Mouse (Mus musculus): ENCODE measurements at regions not wholly inside any gene's neighbourhood (a gene's known extent, or its start where the extent isn't known, plus 50 kb on each side); places are given as distances from the start of the nearest gene placed in this dataset.

GRCm38 (mm10) chr3:80052879-80053278 is 168.5 kb downstream of the Fam198b start:
- Histone ChIP-seq H3K4me2 (ENCODE audit: low read depth, low read length) (no peak overlapping the region), H3K9ac (replicated peaks; ENCODE audit: low read length) (no peak overlapping the region), H3K27ac (replicated peaks; ENCODE audit: low read depth, low read length) (no peak overlapping the region), H3K36me3 (replicated peaks; ENCODE audit: control insufficient read depth, insufficient read depth, low read depth, low read length) (no peaks in the 10 kb centered on the region), H3K27me3 (ENCODE audit: control insufficient read depth, insufficient read depth, low read length) (no peaks in the 10 kb centered on the region), H3K4me3 (ENCODE audit: low read depth, low read length) (no peak overlapping the region), H3K4me1 (ENCODE audit: control insufficient read depth, insufficient read depth, low read length) (no peaks in the 10 kb centered on the region), H3K9me3 (replicated peaks; ENCODE audit: control insufficient read depth, low read length) (no peaks in the 10 kb centered on the region)
- ATAC-seq (replicated peaks; ENCODE audit: insufficient number of reproducible peaks, low FRiP score, low TSS enrichment, low read depth) (no peak), DNase-seq (ENCODE audit: low spot score) (no peak)
- 47% methylated on average over 3 of the region's 3 CpGs for WGBS

GRCm38 (mm10) chr3:80053435-80053834 is 169.1 kb downstream of the Fam198b start:
- Histone ChIP-seq H3K4me3 (ENCODE audit: low read depth, low read length) (no peak overlapping the region), H3K9me3 (replicated peaks; ENCODE audit: control insufficient read depth, low read length) (no peaks in the 10 kb centered on the region), H3K4me1 (ENCODE audit: control insufficient read depth, insufficient read depth, low read length) (no peaks in the 10 kb centered on the region), H3K9ac (replicated peaks; ENCODE audit: low read length) (no peak overlapping the region), H3K36me3 (replicated peaks; ENCODE audit: control insufficient read depth, insufficient read depth, low read depth, low read length) (no peaks in the 10 kb centered on the region), H3K4me2 (ENCODE audit: low read depth, low read length) (no peak overlapping the region), H3K27me3 (ENCODE audit: control insufficient read depth, insufficient read depth, low read length) (no peaks in the 10 kb centered on the region), H3K27ac (replicated peaks; ENCODE audit: low read depth, low read length) (no peak overlapping the region)
- 88% methylated on average over 2 of the region's 2 CpGs for WGBS
- ATAC-seq (replicated peaks; ENCODE audit: insufficient number of reproducible peaks, low FRiP score, low TSS enrichment, low read depth) (no peak), DNase-seq (ENCODE audit: low spot score) (no peak)

GRCm38 (mm10) chr3:80056636-80057350 is 172.5 kb downstream of the Fam198b start:
- Histone ChIP-seq H3K36me3 (replicated peaks; ENCODE audit: control insufficient read depth, insufficient read depth, low read depth, low read length) (no peaks in the 10 kb centered on the region), H3K27me3 (ENCODE audit: control insufficient read depth, insufficient read depth, low read length) (no peaks in the 10 kb centered on the region), H3K9me3 (replicated peaks; ENCODE audit: control insufficient read depth, low read length) (no peaks in the 10 kb centered on the region), H3K9ac (replicated peaks; ENCODE audit: low read length) (no peak overlapping the region), H3K4me3 (ENCODE audit: low read depth, low read length) (no peak overlapping the region), H3K27ac (replicated peaks; ENCODE audit: low read depth, low read length) (no peak overlapping the region), H3K4me2 (ENCODE audit: low read depth, low read length) (no peak overlapping the region), H3K4me1 (ENCODE audit: control insufficient read depth, insufficient read depth, low read length) (no peaks in the 10 kb centered on the region)
- ATAC-seq (replicated peaks; ENCODE audit: insufficient number of reproducible peaks, low FRiP score, low TSS enrichment, low read depth), result no peak
- 82% methylated on average over 6 of the region's 6 CpGs for WGBS
- no peak for DNase-seq (ENCODE audit: low spot score)

DNA sequence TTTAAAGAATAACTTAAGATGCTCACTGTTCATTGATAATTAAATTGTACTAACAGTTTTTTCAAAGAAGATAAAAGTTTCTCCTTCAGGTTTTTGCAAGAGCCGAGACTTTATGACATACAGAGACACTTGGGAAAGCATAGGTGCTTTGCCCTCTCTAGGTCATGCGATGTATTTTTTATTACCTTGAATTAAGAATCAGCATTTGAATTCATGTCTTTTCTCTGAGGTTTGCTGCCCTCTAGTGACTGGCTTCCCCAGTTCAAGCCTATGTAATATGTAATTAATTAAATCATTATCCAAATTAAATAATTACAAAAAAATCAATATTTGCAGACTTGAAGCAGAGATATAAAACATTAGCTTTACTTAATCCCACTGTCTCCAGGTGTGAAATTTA is 174.4 kb downstream of the Fam198b start:
- Histone ChIP-seq H3K4me2 (ENCODE audit: low read depth, low read length) (no peak overlapping the region), H3K27me3 (ENCODE audit: control insufficient read depth, insufficient read depth, low read length) (no peaks in the 10 kb centered on the region), H3K9me3 (replicated peaks; ENCODE audit: control insufficient read depth, low read length) (no peaks in the 10 kb centered on the region), H3K4me3 (ENCODE audit: low read depth, low read length) (no peak overlapping the region), H3K9ac (replicated peaks; ENCODE audit: low read length) (no peak overlapping the region), H3K4me1 (ENCODE audit: control insufficient read depth, insufficient read depth, low read length) (no peaks in the 10 kb centered on the region), H3K36me3 (replicated peaks; ENCODE audit: control insufficient read depth, insufficient read depth, low read depth, low read length) (no peaks in the 10 kb centered on the region), H3K27ac (replicated peaks; ENCODE audit: low read depth, low read length) (no peak overlapping the region)
- ATAC-seq (replicated peaks; ENCODE audit: insufficient number of reproducible peaks, low FRiP score, low TSS enrichment, low read depth), result no peak
- peak; percentile 65 for DNase-seq (ENCODE audit: low spot score)
- 53% methylated on average over 2 of the region's 2 CpGs for WGBS

- Histone ChIP-seq H3K9ac (replicated peaks; ENCODE audit: low read length) (no peak overlapping the region), H3K36me3 (replicated peaks; ENCODE audit: control insufficient read depth, insufficient read depth, low read depth, low read length) (no peaks in the 10 kb centered on the region), H3K9me3 (replicated peaks; ENCODE audit: control insufficient read depth, low read length) (no peaks in the 10 kb centered on the region), H3K4me3 (ENCODE audit: low read depth, low read length) (no peak overlapping the region), H3K4me1 (ENCODE audit: control insufficient read depth, insufficient read depth, low read length) (no peaks in the 10 kb centered on the region), H3K4me2 (ENCODE audit: low read depth, low read length) (no peak overlapping the region), H3K27ac (replicated peaks; ENCODE audit: low read depth, low read length) (no peak overlapping the region), H3K27me3 (ENCODE audit: control insufficient read depth, insufficient read depth, low read length) (no peaks in the 10 kb centered on the region)
- ATAC-seq (replicated peaks; ENCODE audit: insufficient number of reproducible peaks, low FRiP score, low TSS enrichment, low read depth) (no peak), DNase-seq (ENCODE audit: low spot score) (no peak)
- WGBS, result 72% methylated on average over 5 of the region's 5 CpGs
These were observed 186.4 kb downstream of the Fam198b start for GRCm38 (mm10) chr3:80070726-80071125.

DNA sequence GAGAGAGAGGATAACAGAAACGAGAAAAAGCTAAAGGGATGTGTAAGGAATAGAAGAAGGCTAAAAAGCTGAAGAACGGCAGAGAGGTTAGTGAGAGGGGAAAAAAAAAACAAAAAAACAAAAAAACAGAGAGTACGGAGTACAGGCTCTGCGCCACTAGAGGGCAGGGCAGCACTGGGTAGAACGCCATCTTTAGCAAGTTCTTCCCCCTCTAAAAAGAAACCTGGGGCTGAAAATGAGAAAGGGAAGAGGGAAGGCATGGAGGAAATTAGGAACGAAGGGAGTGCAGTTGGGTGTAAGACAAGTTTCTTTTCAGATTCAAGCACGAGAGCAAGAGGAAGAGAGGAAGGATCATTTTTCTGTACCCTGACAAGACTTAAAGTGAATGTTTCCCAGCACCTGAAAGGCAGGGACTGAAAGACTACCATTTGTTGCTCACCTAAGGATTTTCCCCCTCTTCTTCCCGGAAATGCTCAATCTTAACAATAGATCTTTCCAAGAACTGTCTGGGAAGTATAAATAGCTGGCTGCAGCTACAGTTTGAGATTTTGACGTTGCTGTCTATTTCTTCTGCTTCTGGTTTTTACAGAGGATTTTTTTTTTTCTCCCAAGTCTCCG is 195.6 kb downstream of the Fam198b start:
- Histone ChIP-seq H3K9ac (replicated peaks; ENCODE audit: low read length) (no peak overlapping the region), H3K4me2 (ENCODE audit: low read depth, low read length) (no peak overlapping the region), H3K36me3 (replicated peaks; ENCODE audit: control insufficient read depth, insufficient read depth, low read depth, low read length) (no peaks in the 10 kb centered on the region), H3K27ac (replicated peaks; ENCODE audit: low read depth, low read length) (no peak overlapping the region), H3K27me3 (ENCODE audit: control insufficient read depth, insufficient read depth, low read length) (no peaks in the 10 kb centered on the region), H3K4me3 (ENCODE audit: low read depth, low read length) (no peak overlapping the region), H3K9me3 (replicated peaks; ENCODE audit: control insufficient read depth, low read length) (no peaks in the 10 kb centered on the region), H3K4me1 (ENCODE audit: control insufficient read depth, insufficient read depth, low read length) (no peaks in the 10 kb centered on the region)
- ATAC-seq (replicated peaks; ENCODE audit: insufficient number of reproducible peaks, low FRiP score, low TSS enrichment, low read depth) (no peak), DNase-seq (ENCODE audit: low spot score) (peak; percentile 83)
- WGBS, result 17% methylated on average over 10 of the region's 10 CpGs

DNA sequence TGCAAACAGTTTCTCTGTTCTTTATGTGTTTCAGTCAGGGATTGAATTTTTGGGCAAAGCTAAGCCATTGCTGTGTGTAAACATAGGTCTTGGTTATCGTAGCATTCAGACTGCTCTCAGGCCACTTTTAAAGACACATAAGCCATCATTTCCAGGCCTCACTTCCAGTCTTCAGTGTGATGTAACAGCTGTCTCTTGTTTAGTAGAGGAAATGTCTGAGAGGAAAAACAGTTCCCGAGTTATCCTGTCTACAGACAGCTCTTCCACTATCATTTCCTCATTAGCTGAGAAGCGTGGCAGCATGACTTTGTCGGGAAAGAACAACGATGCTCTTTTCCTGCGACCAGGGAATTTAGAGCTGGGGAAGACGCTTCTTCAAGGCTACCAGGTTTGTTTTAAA is 196.9 kb downstream of the Fam198b start:
- H3K4me1 ChIP-seq (ENCODE audit: control insufficient read depth, insufficient read depth, low read length), result no peaks in the 10 kb centered on the region
- DNase-seq (ENCODE audit: low spot score) (no peak), ATAC-seq (replicated peaks; ENCODE audit: insufficient number of reproducible peaks, low FRiP score, low TSS enrichment, low read depth) (no peak)
- H3K36me3 ChIP-seq (replicated peaks; ENCODE audit: control insufficient read depth, insufficient read depth, low read depth, low read length), result no peaks in the 10 kb centered on the region
- 31% methylated on average over 7 of the region's 7 CpGs for WGBS
- H3K27ac ChIP-seq (replicated peaks; ENCODE audit: low read depth, low read length), result no peak overlapping the region
- H3K9ac ChIP-seq (replicated peaks; ENCODE audit: low read length), result no peak overlapping the region
- H3K4me3 ChIP-seq (ENCODE audit: low read depth, low read length), result no peak overlapping the region
- H3K27me3 ChIP-seq (ENCODE audit: control insufficient read depth, insufficient read depth, low read length), result no peaks in the 10 kb centered on the region
- H3K4me2 ChIP-seq (ENCODE audit: low read depth, low read length), result no peak overlapping the region
- no peaks in the 10 kb centered on the region for H3K9me3 ChIP-seq (replicated peaks; ENCODE audit: control insufficient read depth, low read length)

GRCm38 (mm10) chr3:80082780-80083519 is 198.6 kb downstream of the Fam198b start:
- DNase-seq (ENCODE audit: low spot score) (no peak), ATAC-seq (replicated peaks; ENCODE audit: insufficient number of reproducible peaks, low FRiP score, low TSS enrichment, low read depth) (no peak)
- Histone ChIP-seq H3K36me3 (replicated peaks; ENCODE audit: control insufficient read depth, insufficient read depth, low read depth, low read length) (no peaks in the 10 kb centered on the region), H3K9ac (replicated peaks; ENCODE audit: low read length) (no peak overlapping the region), H3K27me3 (ENCODE audit: control insufficient read depth, insufficient read depth, low read length) (no peaks in the 10 kb centered on the region), H3K9me3 (replicated peaks; ENCODE audit: control insufficient read depth, low read length) (no peaks in the 10 kb centered on the region), H3K4me1 (ENCODE audit: control insufficient read depth, insufficient read depth, low read length) (no peaks in the 10 kb centered on the region), H3K4me3 (ENCODE audit: low read depth, low read length) (no peak overlapping the region), H3K4me2 (ENCODE audit: low read depth, low read length) (no peak overlapping the region), H3K27ac (replicated peaks; ENCODE audit: low read depth, low read length) (no peak overlapping the region)
- 85% methylated on average over 8 of the region's 8 CpGs for WGBS

Data from embryonic facial prominence, embryonic 11.5 days (tissue).